27 mouse cellular contexts compared by ENCODE assay signal in the genomic region with DNA sequence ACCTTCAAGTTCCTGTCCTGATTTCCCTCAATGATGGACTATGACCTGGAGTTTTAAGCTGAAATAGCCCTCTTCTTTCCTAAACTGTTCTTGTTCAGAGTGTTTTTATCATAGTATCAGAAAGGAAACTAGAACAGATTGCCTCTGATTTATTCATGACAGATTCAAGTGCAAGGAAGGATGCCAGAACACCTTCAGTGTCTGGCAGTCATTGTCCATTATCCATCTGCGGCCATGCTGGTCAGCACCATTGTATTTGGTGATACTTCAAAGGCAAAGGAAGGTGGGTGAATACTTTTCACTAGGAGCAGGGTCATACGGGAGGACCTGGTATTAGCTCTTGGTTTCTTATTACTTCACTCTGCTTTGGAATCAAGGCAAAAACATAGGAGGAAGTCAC.
"Had no signal": no experiment of that assay in that cellular context is flagged by ENCODE, and none has a peak within 500 bp of the region (broad histone marks: within the 10 kb centered on the region; RNA-seq: fewer than 3 reads in every experiment).

No protein-coding gene starts in this region.

- ATAC-seq: hindbrain, postnatal 0 days; intestine, embryonic 16.5 days; liver, embryonic 12.5 days had no signal

- H3K36me3 ChIP-seq: heart, embryonic 13.5 days; heart, embryonic 15.5 days; hindbrain, embryonic 13.5 days; hindbrain, embryonic 15.5 days; kidney, embryonic 15.5 days; limb, embryonic 13.5 days; limb, embryonic 15.5 days; liver, embryonic 12.5 days had no signal

- H3K9me3 ChIP-seq: heart, embryonic 13.5 days; heart, embryonic 15.5 days; hindbrain, embryonic 13.5 days; hindbrain, embryonic 15.5 days; kidney, embryonic 15.5 days; limb, embryonic 13.5 days; limb, embryonic 15.5 days; liver, embryonic 12.5 days had no signal

- H3K27me3 ChIP-seq: heart, embryonic 13.5 days; heart, embryonic 15.5 days; hindbrain, embryonic 13.5 days; hindbrain, embryonic 15.5 days; limb, embryonic 13.5 days; limb, embryonic 15.5 days; liver, embryonic 12.5 days had no signal

- H3K4me3 ChIP-seq: heart, adult 2 months; heart, embryonic 13.5 days; heart, embryonic 15.5 days; hindbrain, embryonic 13.5 days; hindbrain, embryonic 15.5 days; kidney, embryonic 15.5 days; limb, embryonic 13.5 days; limb, embryonic 15.5 days; liver, embryonic 12.5 days had no signal

- H3K4me2 ChIP-seq: heart, embryonic 11.5 days; heart, embryonic 13.5 days; heart, embryonic 15.5 days; hindbrain, embryonic 13.5 days; hindbrain, embryonic 15.5 days; kidney, embryonic 15.5 days; limb, embryonic 13.5 days; limb, embryonic 15.5 days; liver, embryonic 12.5 days had no signal

- DNase-seq: gastrocnemius, postnatal 14 days; gastrocnemius, postnatal 36 days; heart, adult 11 months; heart, adult 2 months; heart, postnatal 14 days; heart, postnatal 36 days; kidney, adult 11 months; kidney, adult 2 months; kidney, adult 9 months; kidney, postnatal 14 days; kidney, postnatal 36 days; layer of hippocampus, adult 9-11 months; layer of hippocampus, postnatal 36 days; left cerebral cortex, postnatal 4 days had no signal

- H3K9ac ChIP-seq: heart, embryonic 13.5 days; heart, embryonic 15.5 days; hindbrain, embryonic 13.5 days; hindbrain, embryonic 15.5 days; kidney, embryonic 15.5 days; limb, embryonic 13.5 days; limb, embryonic 15.5 days; liver, embryonic 12.5 days; liver, embryonic 14.5 days had no signal

- H3K4me1 ChIP-seq: heart, embryonic 13.5 days; heart, embryonic 15.5 days; hindbrain, embryonic 15.5 days; kidney, embryonic 15.5 days; limb, embryonic 13.5 days; liver, embryonic 12.5 days had no signal

- H3K27ac ChIP-seq: heart, adult 2 months; heart, embryonic 13.5 days; heart, embryonic 15.5 days; hindbrain, embryonic 13.5 days; hindbrain, embryonic 15.5 days; hindbrain, postnatal 0 days; kidney, embryonic 15.5 days; kidney, postnatal 0 days; limb, embryonic 13.5 days; limb, embryonic 15.5 days; liver, embryonic 12.5 days; liver, embryonic 14.5 days had no signal
